Mouse (Mus musculus): ENCODE measurements around the gene Chrd.

DNA sequence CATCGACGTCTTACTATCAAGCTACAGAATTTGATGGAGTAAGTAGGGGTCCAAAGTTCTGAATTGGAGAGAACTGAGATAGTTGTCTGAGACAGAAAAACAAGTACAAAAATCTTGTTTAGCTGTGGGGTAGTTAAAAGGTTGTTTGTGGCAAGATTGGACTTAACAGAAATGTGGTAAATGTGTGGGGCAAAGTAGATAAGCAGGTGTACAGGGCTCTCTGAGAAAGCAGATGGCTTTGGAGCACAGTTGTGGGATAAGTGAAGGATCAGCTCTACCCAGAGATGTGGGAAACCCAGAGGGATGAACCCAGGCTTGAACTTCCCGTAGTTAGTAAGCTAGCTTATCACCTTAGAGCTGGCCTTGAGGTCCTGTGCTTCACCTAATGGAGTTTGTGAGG is 42.2 kb upstream of the Chrd start:
- TF ChIP-seq CTCF (IDR thresholded peaks at IDR 0.05; ENCODE audit: control insufficient read depth, insufficient read depth, low read length) = no peak
- no peak for TF ChIP-seq POLR2A (IDR thresholded peaks at IDR 0.05; ENCODE audit: borderline replicate concordance, control insufficient read depth, low read depth, low read length)
